Mouse (Mus musculus): Measurements from ENCODE around the gene Slc7a6. TPM values are rescaled to one million over a fixed set of nuclear protein-coding genes. Genes with fewer than 3 reads are reported as not detected.

Slc7a6 gene
- polyA plus RNA-seq, 1 experiment: 8.3 TPM

DNA sequence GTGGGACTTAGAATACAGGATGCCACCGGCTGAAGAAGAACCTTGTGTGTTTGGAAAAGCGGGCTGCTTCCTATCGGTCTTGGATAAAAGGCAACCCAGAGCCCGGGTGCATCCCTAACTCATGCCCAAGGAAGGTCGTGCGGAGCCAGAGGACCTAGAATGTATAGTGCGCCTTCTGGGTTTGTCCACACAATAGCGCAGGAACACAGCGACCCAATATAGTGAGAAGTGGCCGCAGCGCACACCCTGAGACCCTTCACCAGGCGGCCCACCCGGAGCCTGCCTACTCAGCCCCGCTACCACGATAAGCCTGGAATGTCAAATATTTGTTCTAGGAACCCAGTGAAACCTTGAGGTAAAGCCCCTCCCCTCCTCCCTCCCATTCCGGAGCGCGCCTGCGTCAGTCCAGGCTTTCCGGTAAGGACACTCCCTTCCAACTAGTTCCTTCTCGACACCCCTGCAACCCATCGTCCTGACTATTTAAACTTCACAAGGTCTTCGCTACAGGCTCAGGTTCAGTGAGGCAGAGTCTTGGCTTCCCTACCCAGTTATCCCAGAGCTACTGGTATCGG is 30.7 kb upstream of the Slc7a6 start:
- Histone ChIP-seq H3K4me3 (ENCODE audit: insufficient read depth, low read length) (peak overlapping the region; percentile 66), H3K4me1 (ENCODE audit: control insufficient read depth, insufficient read depth, low read length) (peaks cover 6% of the 10 kb centered on the region), H3K27ac (ENCODE audit: insufficient read depth, low read depth, low read length) (no peak overlapping the region)
- no peak for TF ChIP-seq POLR2A (IDR thresholded peaks at IDR 0.05; ENCODE audit: borderline replicate concordance, low read depth, low read length)
- no peak for TF ChIP-seq CTCF (IDR thresholded peaks at IDR 0.05; ENCODE audit: low read depth, low read length)

DNA sequence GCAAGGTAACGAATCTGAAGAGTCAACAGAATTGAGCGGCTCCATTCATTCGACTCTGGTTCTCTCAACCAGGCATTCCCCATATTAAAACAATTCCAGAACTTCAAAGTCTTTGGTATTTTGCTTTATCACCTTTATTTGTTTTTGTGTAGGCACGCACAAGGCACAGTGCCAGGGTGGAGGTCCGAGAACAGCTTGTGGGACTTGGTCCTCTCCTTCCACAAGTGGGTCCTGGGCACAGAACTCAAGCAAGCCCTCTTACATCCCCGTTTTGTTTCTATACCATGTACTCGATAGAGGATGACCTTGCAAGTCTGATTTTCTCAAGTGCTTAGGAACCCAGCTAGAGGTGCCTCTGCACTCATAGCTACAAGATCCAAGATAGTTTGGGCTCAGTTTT is 30.0 kb upstream of the Slc7a6 start:
- H3K27ac ChIP-seq (ENCODE audit: insufficient read depth, low read depth, low read length): no peak overlapping the region
- peaks cover 6% of the 10 kb centered on the region for H3K4me1 ChIP-seq (ENCODE audit: control insufficient read depth, insufficient read depth, low read length)
- no peak for TF ChIP-seq CTCF (IDR thresholded peaks at IDR 0.05; ENCODE audit: low read depth, low read length)
- no peak for TF ChIP-seq POLR2A (IDR thresholded peaks at IDR 0.05; ENCODE audit: borderline replicate concordance, low read depth, low read length)
- H3K4me3 ChIP-seq (ENCODE audit: insufficient read depth, low read length): peak overlapping the region; percentile 66

DNA sequence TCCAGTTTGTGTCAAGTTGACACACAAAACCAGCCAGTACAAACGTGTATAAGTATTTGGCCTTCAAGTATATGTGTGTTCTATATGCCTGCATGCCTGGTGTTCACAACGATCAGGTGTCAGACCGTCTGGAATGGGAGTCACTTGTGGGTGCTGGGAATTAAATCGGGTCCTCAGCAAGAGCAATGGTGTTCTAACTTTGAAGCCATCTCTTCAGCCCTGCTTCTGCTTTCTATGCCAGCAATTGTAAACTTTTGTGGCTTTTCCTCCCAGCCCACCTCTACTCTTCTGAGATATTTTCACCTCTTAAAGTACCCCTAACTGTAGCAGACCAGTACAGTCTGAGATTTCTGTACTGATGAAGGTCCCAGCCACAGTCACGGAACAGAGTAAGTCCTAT is 28.5 kb upstream of the Slc7a6 start:
- H3K4me1 ChIP-seq (ENCODE audit: control insufficient read depth, insufficient read depth, low read length): peaks cover 11% of the 10 kb centered on the region
- TF ChIP-seq CTCF (IDR thresholded peaks at IDR 0.05; ENCODE audit: low read depth, low read length) (no peak), POLR2A (IDR thresholded peaks at IDR 0.05; ENCODE audit: borderline replicate concordance, low read depth, low read length) (no peak)

DNA sequence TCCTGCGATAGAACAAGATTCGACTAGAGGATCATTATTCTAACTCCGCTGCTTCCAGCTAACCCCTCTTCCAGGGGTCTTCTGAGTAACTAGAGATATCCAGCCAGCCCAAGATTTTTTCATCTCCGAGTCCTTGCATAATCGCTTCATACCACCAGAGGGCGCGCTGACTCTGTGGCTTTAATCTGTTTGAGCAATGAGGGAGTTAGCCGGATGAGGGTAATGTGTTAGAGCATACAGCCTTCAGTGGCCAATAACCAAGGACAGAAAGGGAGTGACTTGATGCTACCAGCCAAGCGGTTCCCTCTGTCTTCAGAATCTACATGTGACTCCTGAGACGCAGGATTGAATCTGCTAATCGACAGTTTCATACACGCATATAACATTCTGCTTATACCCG is 27.9 kb upstream of the Slc7a6 start:
- no peak overlapping the region for H3K27ac ChIP-seq (ENCODE audit: insufficient read depth, low read depth, low read length)

More for the DNA sequence above, 28.5 kb upstream of the Slc7a6 start:
- Histone ChIP-seq H3K27ac (ENCODE audit: insufficient read depth, low read depth, low read length) (no peak overlapping the region), H3K4me3 (ENCODE audit: insufficient read depth, low read length) (no peak overlapping the region)

DNA sequence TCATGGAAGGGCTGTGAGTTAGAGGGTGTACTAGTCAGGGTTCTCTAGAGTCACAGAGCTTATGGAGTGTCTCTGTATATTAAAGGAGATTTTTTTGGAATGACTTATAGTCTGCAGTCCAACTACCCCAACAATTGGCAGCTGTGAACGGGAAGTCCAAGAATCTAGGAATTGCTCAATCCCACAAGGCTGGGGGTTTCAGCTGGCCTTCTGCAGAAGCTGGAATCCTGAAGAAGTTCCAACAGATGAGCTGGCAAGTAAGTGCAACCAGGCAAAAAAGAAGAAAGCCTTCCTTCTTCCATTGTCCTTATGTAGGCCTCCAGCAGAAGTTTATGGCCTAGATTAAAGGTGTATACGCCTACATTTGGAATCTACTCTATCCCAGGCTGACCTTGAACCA is 23.3 kb upstream of the Slc7a6 start:
- H3K27ac ChIP-seq (ENCODE audit: insufficient read depth, low read depth, low read length): peak overlapping the region; percentile 88
- H3K4me1 ChIP-seq (ENCODE audit: control insufficient read depth, insufficient read depth, low read length): peaks cover 40% of the 10 kb centered on the region
- H3K4me3 ChIP-seq (ENCODE audit: insufficient read depth, low read length): no peak overlapping the region
- TF ChIP-seq POLR2A (IDR thresholded peaks at IDR 0.05; ENCODE audit: borderline replicate concordance, low read depth, low read length): no peak
- TF ChIP-seq CTCF (IDR thresholded peaks at IDR 0.05; ENCODE audit: low read depth, low read length): no peak

More for the DNA sequence above, 27.9 kb upstream of the Slc7a6 start:
- TF ChIP-seq POLR2A (IDR thresholded peaks at IDR 0.05; ENCODE audit: borderline replicate concordance, low read depth, low read length): no peak
- TF ChIP-seq CTCF (IDR thresholded peaks at IDR 0.05; ENCODE audit: low read depth, low read length): peak; percentile 61
- Histone ChIP-seq H3K4me3 (ENCODE audit: insufficient read depth, low read length) (no peak overlapping the region), H3K4me1 (ENCODE audit: control insufficient read depth, insufficient read depth, low read length) (peaks cover 16% of the 10 kb centered on the region)

DNA sequence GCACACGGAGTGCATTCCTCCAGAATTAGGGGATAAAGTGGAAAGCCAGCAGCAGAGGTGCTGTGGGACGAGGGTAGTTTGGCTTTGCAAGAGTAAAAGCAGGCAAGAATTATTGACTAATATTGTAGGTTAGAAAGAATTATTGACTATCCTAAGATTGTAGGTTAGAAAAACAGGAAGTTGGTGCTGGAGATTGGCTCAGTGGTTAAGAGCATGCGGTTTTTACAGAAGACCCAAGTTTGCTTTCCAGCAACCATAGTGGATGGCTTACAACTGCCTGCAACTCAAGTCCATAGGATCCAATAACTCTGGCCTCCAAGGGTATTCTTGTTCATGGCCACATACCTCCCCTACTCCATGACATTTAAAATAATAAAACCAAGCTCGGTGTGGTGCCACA is 22.6 kb upstream of the Slc7a6 start:
- no peak for TF ChIP-seq POLR2A (IDR thresholded peaks at IDR 0.05; ENCODE audit: borderline replicate concordance, low read depth, low read length)
- TF ChIP-seq CTCF (IDR thresholded peaks at IDR 0.05; ENCODE audit: low read depth, low read length): no peak
- no peak overlapping the region for H3K4me3 ChIP-seq (ENCODE audit: insufficient read depth, low read length)
- H3K27ac ChIP-seq (ENCODE audit: insufficient read depth, low read depth, low read length): peak overlapping the region; percentile 88
- H3K4me1 ChIP-seq (ENCODE audit: control insufficient read depth, insufficient read depth, low read length): peaks cover 40% of the 10 kb centered on the region

DNA sequence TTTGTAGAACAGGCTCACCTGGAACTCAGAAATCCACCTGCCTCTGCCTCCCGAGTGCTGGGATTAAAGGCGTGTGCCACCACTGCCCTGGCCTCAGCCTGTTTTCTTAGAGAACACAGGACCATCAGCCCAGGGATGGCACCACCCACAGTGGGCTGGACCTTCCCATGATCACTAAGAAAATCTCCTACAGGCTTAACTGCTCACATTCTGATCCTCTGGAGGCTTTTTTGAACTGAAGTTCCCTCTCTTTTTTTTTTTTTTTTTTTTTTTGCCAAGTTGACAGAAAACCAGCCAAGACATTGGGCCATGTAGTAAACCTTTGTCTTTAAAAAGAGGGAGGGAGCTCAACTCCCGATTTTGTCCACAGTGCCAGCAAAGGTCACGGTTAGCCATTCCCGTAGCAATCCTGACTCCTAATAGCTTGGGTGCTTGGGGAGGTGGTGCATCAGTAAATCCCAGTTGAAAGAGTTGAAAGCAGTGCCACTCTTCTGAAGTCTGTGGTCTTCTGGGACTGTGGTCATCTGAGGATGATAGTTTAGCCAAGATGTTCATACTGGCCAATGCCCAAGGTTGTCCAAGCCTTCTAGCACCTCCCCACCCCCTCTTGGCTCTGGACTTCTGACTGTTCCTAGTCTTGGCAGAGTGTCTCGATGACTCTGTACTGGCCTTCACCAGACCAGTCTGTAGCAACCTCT is 20.6 kb upstream of the Slc7a6 start:
- Histone ChIP-seq H3K4me3 (ENCODE audit: insufficient read depth, low read length) (no peak overlapping the region), H3K27ac (ENCODE audit: insufficient read depth, low read depth, low read length) (peak overlapping the region; percentile 99), H3K4me1 (ENCODE audit: control insufficient read depth, insufficient read depth, low read length) (peaks cover 51% of the 10 kb centered on the region)
- no peak for TF ChIP-seq POLR2A (IDR thresholded peaks at IDR 0.05; ENCODE audit: borderline replicate concordance, low read depth, low read length)
- no peak for TF ChIP-seq CTCF (IDR thresholded peaks at IDR 0.05; ENCODE audit: low read depth, low read length)

DNA sequence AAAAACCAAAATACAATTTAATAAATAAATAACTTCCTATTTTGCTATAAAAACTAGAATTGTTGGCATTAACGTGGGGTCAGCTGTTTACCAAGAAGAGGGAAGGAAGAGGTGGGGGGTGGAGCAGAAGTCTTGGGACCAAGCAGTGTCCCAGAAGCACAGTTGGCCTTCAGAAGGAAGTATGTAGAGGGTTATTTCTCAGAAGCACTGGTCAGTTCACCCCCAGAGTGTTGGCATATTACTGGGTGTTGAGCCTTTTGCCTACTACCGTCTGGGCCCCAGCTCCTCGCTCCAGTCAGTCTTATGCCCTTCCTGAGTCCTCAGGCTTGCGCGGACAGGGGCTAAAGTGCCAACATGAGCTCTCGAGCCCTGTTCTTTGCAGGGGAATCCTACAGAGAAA is 19.6 kb upstream of the Slc7a6 start:
- TF ChIP-seq CTCF (IDR thresholded peaks at IDR 0.05; ENCODE audit: low read depth, low read length): no peak
- no peak for TF ChIP-seq POLR2A (IDR thresholded peaks at IDR 0.05; ENCODE audit: borderline replicate concordance, low read depth, low read length)
- Histone ChIP-seq H3K4me1 (ENCODE audit: control insufficient read depth, insufficient read depth, low read length) (peaks cover 62% of the 10 kb centered on the region), H3K27ac (ENCODE audit: insufficient read depth, low read depth, low read length) (peak overlapping the region; percentile 99), H3K4me3 (ENCODE audit: insufficient read depth, low read length) (peak overlapping the region; percentile 10)

DNA sequence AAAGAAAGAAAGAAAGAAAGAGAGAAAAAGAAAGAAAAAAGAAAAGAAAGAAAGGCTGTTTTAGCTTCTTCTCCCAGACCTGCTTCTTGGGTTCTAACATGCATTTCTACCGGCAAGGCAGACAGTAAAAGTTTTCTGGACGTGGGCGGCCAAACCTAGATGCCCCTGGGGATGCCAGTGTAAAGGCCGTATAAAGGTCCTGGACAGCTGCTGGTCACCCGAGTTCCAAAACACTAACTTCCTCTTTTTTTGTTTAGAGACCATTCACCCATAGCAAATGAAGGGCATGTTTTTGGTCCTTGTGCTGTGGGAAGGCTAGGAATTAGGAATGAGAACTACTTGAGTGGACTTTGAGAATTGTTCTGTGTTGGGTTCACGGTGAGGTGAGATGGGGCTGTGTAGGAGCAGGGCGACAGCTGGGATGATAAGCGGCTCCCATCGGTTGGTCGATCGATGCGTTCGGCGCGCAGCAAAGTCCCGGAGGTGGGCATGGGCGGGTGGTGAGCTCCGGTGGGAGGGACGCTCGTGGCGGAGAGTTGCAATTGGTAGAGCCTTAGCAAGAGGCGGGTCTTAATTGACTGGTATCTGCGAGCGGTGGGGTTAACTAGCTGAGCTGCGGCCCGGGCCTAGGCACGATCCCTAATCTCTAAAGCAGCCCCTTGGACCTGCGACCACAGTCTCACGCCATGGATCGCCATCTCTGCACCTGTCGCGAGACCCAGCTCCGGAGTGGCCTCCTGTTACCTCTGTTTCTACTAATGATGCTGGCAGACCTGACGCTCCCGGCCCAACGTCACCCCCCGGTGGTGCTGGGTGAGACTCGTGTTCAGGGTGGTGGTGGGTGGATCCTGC is 18.6 kb upstream of the Slc7a6 start, which contains the start of gene Pla2g15:
Pla2g15 (plus strand) TSS at position 599 of the 852 bp plus-strand sequence.
- peak within 1 kb of the TSS; percentile 99 for H3K27ac ChIP-seq (ENCODE audit: insufficient read depth, low read depth, low read length)
- TF ChIP-seq CTCF (IDR thresholded peaks at IDR 0.05; ENCODE audit: low read depth, low read length) (no peak), POLR2A (IDR thresholded peaks at IDR 0.05; ENCODE audit: borderline replicate concordance, low read depth, low read length) (no peak)
- peak within 1 kb of the TSS; percentile 77 for H3K4me3 ChIP-seq (ENCODE audit: insufficient read depth, low read length)
- peaks cover 68% of the 10 kb centered on the region for H3K4me1 ChIP-seq (ENCODE audit: control insufficient read depth, insufficient read depth, low read length)
